Mouse (Mus musculus): Measurements from ENCODE around the gene Ltbp1. TPM values are rescaled to one million over a fixed set of nuclear protein-coding genes. Genes with fewer than 3 reads are reported as not detected.

Ltbp1 gene
- polyA plus RNA-seq, 1 experiment from 2014 or later, result 14.2 TPM

GRCm38 (mm10) chr17:75436095-75436494 lies 430.7 kb downstream of the Ltbp1 start:
- WGBS, result 43% methylated on average over 8 of the region's 8 CpGs
- Histone ChIP-seq H3K4me2 (no peak overlapping the region), H3K4me1 (replicated peaks; ENCODE audit: control insufficient read depth, insufficient read depth, low read length) (no peaks in the 10 kb centered on the region), H3K9me3 (ENCODE audit: control insufficient read depth, low read length) (no peaks in the 10 kb centered on the region), H3K4me3 (ENCODE audit: low read depth, low read length) (no peak overlapping the region), H3K27ac (ENCODE audit: low read depth, low read length) (no peak overlapping the region; the same call in 1 of the 2 replicates), H3K36me3 (ENCODE audit: control insufficient read depth, insufficient read depth, low read length) (no peaks in the 10 kb centered on the region), H3K27me3 (replicated peaks; ENCODE audit: control insufficient read depth, insufficient read depth, low read length) (no peaks in the 10 kb centered on the region), H3K9ac (ENCODE audit: low read depth, low read length) (no peak overlapping the region)
- ATAC-seq (replicated peaks; ENCODE audit: low FRiP score), result no peak
- DNase-seq (ENCODE audit: low spot score), result no peak

- H3K27ac ChIP-seq (ENCODE audit: low read depth, low read length), result no peak overlapping the region
- H3K36me3 ChIP-seq (ENCODE audit: control insufficient read depth, insufficient read depth, low read length), result no peaks in the 10 kb centered on the region
- H3K9me3 ChIP-seq (ENCODE audit: control insufficient read depth, low read length), result no peaks in the 10 kb centered on the region
- H3K4me1 ChIP-seq (replicated peaks; ENCODE audit: control insufficient read depth, insufficient read depth, low read length), result no peaks in the 10 kb centered on the region
- ATAC-seq (replicated peaks; ENCODE audit: low FRiP score), result no peak
- no peaks in the 10 kb centered on the region for H3K27me3 ChIP-seq (replicated peaks; ENCODE audit: control insufficient read depth, insufficient read depth, low read length)
- DNase-seq (ENCODE audit: low spot score), result no peak
- WGBS, result 30% methylated on average over 6 of the region's 6 CpGs
- H3K9ac ChIP-seq (ENCODE audit: low read depth, low read length), result no peak overlapping the region
- 0 out of 2 replicates have a peak overlapping the region, but pooled peaks have one; percentile 8 for H3K4me3 ChIP-seq (ENCODE audit: low read depth, low read length)
- H3K4me2 ChIP-seq, result no peak overlapping the region
These were observed 431.5 kb downstream of the Ltbp1 start for GRCm38 (mm10) chr17:75436819-75437218.

GRCm38 (mm10) chr17:75437239-75437750 lies 431.9 kb downstream of the Ltbp1 start:
- H3K36me3 ChIP-seq (ENCODE audit: control insufficient read depth, insufficient read depth, low read length), result no peaks in the 10 kb centered on the region
- no peaks in the 10 kb centered on the region for H3K9me3 ChIP-seq (ENCODE audit: control insufficient read depth, low read length)
- 44% methylated on average over 11 of the region's 11 CpGs for WGBS
- H3K9ac ChIP-seq (ENCODE audit: low read depth, low read length), result no peak overlapping the region
- H3K27ac ChIP-seq (ENCODE audit: low read depth, low read length), result no peak overlapping the region
- no peak overlapping the region for H3K4me2 ChIP-seq
- 0 out of 2 replicates have a peak overlapping the region, but pooled peaks have one; percentile 8 for H3K4me3 ChIP-seq (ENCODE audit: low read depth, low read length)
- H3K27me3 ChIP-seq (replicated peaks; ENCODE audit: control insufficient read depth, insufficient read depth, low read length), result no peaks in the 10 kb centered on the region
- ATAC-seq (replicated peaks; ENCODE audit: low FRiP score), result no peak
- no peaks in the 10 kb centered on the region for H3K4me1 ChIP-seq (replicated peaks; ENCODE audit: control insufficient read depth, insufficient read depth, low read length)
- DNase-seq (ENCODE audit: low spot score), result no peak

- Histone ChIP-seq H3K4me1 (replicated peaks; ENCODE audit: control insufficient read depth, insufficient read depth, low read length) (no peaks in the 10 kb centered on the region), H3K4me2 (no peak overlapping the region; the same call in 1 of the 2 replicates), H3K27me3 (replicated peaks; ENCODE audit: control insufficient read depth, insufficient read depth, low read length) (no peaks in the 10 kb centered on the region), H3K36me3 (ENCODE audit: control insufficient read depth, insufficient read depth, low read length) (no peaks in the 10 kb centered on the region), H3K27ac (ENCODE audit: low read depth, low read length) (no peak overlapping the region), H3K4me3 (ENCODE audit: low read depth, low read length) (no peak overlapping the region), H3K9me3 (ENCODE audit: control insufficient read depth, low read length) (no peaks in the 10 kb centered on the region), H3K9ac (ENCODE audit: low read depth, low read length) (no peak overlapping the region)
- DNase-seq (ENCODE audit: low spot score), result no peak
- no peak for ATAC-seq (replicated peaks; ENCODE audit: low FRiP score)
- WGBS, result 34% methylated on average over 5 of the region's 5 CpGs
These were observed 432.8 kb downstream of the Ltbp1 start for GRCm38 (mm10) chr17:75438162-75438561.

GRCm38 (mm10) chr17:75439062-75439461 lies 433.7 kb downstream of the Ltbp1 start:
- no peak for ATAC-seq (replicated peaks; ENCODE audit: low FRiP score)
- H3K9ac ChIP-seq (ENCODE audit: low read depth, low read length), result no peak overlapping the region
- 83% methylated on average over 14 of the region's 14 CpGs for WGBS
- no peaks in the 10 kb centered on the region for H3K36me3 ChIP-seq (ENCODE audit: control insufficient read depth, insufficient read depth, low read length)
- no peak overlapping the region for H3K4me2 ChIP-seq
- H3K4me3 ChIP-seq (ENCODE audit: low read depth, low read length), result no peak overlapping the region
- no peaks in the 10 kb centered on the region for H3K9me3 ChIP-seq (ENCODE audit: control insufficient read depth, low read length)
- H3K27me3 ChIP-seq (replicated peaks; ENCODE audit: control insufficient read depth, insufficient read depth, low read length), result no peaks in the 10 kb centered on the region
- DNase-seq (ENCODE audit: low spot score), result no peak
- H3K27ac ChIP-seq (ENCODE audit: low read depth, low read length), result no peak overlapping the region
- no peaks in the 10 kb centered on the region for H3K4me1 ChIP-seq (replicated peaks; ENCODE audit: control insufficient read depth, insufficient read depth, low read length)

GRCm38 (mm10) chr17:75440619-75441018 lies 435.3 kb downstream of the Ltbp1 start:
- ATAC-seq (replicated peaks; ENCODE audit: low FRiP score) (no peak), DNase-seq (ENCODE audit: low spot score) (no peak)
- Histone ChIP-seq H3K9me3 (ENCODE audit: control insufficient read depth, low read length) (no peaks in the 10 kb centered on the region), H3K4me2 (no peak overlapping the region), H3K9ac (ENCODE audit: low read depth, low read length) (no peak overlapping the region), H3K27ac (ENCODE audit: low read depth, low read length) (no peak overlapping the region), H3K4me3 (ENCODE audit: low read depth, low read length) (no peak overlapping the region), H3K36me3 (ENCODE audit: control insufficient read depth, insufficient read depth, low read length) (no peaks in the 10 kb centered on the region), H3K4me1 (replicated peaks; ENCODE audit: control insufficient read depth, insufficient read depth, low read length) (no peaks in the 10 kb centered on the region), H3K27me3 (replicated peaks; ENCODE audit: control insufficient read depth, insufficient read depth, low read length) (no peaks in the 10 kb centered on the region)
- 55% methylated on average over 7 of the region's 7 CpGs for WGBS

- Histone ChIP-seq H3K27ac (ENCODE audit: low read depth, low read length) (no peak overlapping the region), H3K4me2 (no peak overlapping the region), H3K4me3 (ENCODE audit: low read depth, low read length) (no peak overlapping the region), H3K9me3 (ENCODE audit: control insufficient read depth, low read length) (no peaks in the 10 kb centered on the region), H3K36me3 (ENCODE audit: control insufficient read depth, insufficient read depth, low read length) (no peaks in the 10 kb centered on the region), H3K4me1 (replicated peaks; ENCODE audit: control insufficient read depth, insufficient read depth, low read length) (no peaks in the 10 kb centered on the region), H3K9ac (ENCODE audit: low read depth, low read length) (no peak overlapping the region), H3K27me3 (replicated peaks; ENCODE audit: control insufficient read depth, insufficient read depth, low read length) (no peaks in the 10 kb centered on the region)
- ATAC-seq (replicated peaks; ENCODE audit: low FRiP score) (no peak), DNase-seq (ENCODE audit: low spot score) (no peak)
- WGBS, result 67% methylated on average over 5 of the region's 5 CpGs
These were observed 436.0 kb downstream of the Ltbp1 start for GRCm38 (mm10) chr17:75441260-75441830.
